Mouse (Mus musculus) erythroblast, embryonic 14.5 days (primary cell): ENCODE data around the gene Ccdc69.

Source experiments
- GATA1 ChIP-seq: IDR thresholded peaks from 2 replicates; pipeline ENCODE4 v1.6.1; 2012; ENCODE audit warnings: low read length, inconsistent platforms, mixed read lengths
- TAL1 ChIP-seq: IDR thresholded peaks from 3 replicates; pipeline ENCODE4 v1.6.1; 2012; ENCODE audit warnings: low read length, inconsistent platforms, mixed read lengths

- TF ChIP-seq TAL1 = no peak
- TF ChIP-seq GATA1 = no peak
These were observed 65.1 kb downstream of the Ccdc69 start for GRCm38 (mm10) chr11:55012551-55013521.
